ENCODE assay signal across 7 mouse cellular contexts in the genomic region with DNA sequence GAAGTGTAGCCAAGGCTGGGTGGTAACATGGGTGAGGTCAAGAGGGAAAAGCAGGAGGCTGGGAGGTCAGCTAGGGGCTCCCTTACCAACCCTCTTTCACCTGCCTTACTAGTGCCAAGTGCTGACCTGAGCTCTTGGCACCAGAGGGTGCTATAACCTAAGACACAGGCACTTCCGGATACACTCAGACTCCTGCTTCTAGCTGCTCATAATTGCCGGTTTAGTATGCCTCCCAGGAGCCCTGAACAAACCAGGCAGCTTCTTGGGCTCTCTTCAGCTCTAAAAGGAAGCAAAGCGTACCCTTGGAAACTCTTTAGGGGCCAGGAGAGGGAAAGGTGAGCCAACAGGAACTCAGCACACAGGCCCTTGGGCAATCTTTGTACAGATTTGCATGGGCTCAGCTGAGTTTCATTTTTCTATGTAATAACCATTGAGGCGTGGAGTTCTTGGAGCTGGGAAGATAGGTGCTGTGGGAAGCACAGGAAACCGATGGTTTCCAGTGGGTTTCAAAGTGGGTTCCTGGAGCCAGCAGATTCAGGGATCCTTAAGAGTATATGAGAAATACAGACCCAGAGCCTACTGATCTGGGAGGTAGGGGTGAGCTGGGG. TPM values are rescaled to one million over a fixed set of nuclear protein-coding genes. Genes with fewer than 3 reads are reported as not detected.
A peak's percentile ranks its signal among the peaks of the same experiment; 100 is the strongest.
DNase-seq lines count a peak whose midpoint lies in the region; ATAC-seq and TF ChIP-seq lines count a peak whose summit lies in the region.

No protein-coding gene starts in this region.

- peak; percentile 99 for TF ChIP-seq CTCF in cerebellum, adult 2 months (IDR thresholded peaks at IDR 0.05; ENCODE audit: borderline replicate concordance, insufficient read depth, low read depth, low read length)

- peaks cover 6% of the 10 kb centered on the region for H3K4me1 ChIP-seq in cerebellum, adult 2 months (ENCODE audit: control insufficient read depth, insufficient read depth, low read length)

- H3K27me3 ChIP-seq in cerebellum, adult 2 months (ENCODE audit: control insufficient read depth, insufficient read depth, low read length), result no peaks in the 10 kb centered on the region

- TF ChIP-seq POLR2A in cerebellum, adult 2 months (IDR thresholded peaks at IDR 0.05; ENCODE audit: borderline replicate concordance, insufficient read depth, low read length), result no peak

- intact Hi-C loops in left cerebral cortex, postnatal 10 days (cut with DNase I), result loop anchor here (2.0 to 10.0 kb wide), 4 partner anchors 93 to 322 kb away; partner anchors contain the start of gene Kcnq4

- H3K27ac ChIP-seq in cerebellum, adult 2 months (ENCODE audit: insufficient read depth, low read length), result peak overlapping the region; percentile 58

- peak; percentile 86 for ATAC-seq in frontal cortex, adult (ENCODE audit: low TSS enrichment)
- ATAC-seq in megakaryocyte progenitor cell, adult 5-6 weeks (replicated peaks; ENCODE audit: poor library complexity), result peak; percentile 91

- DNase-seq in R1 (ENCODE audit: low read depth, low spot score), result peak; percentile 53
- DNase-seq in cerebellum, adult 2 months, result peak; percentile 78 to 81
- DNase-seq in hindlimb bud, embryonic 11.5 days (ENCODE audit: extremely low spot score, low read depth, low spot score), result peak; percentile 68
- DNase-seq in left cerebral cortex, postnatal 10 days (ENCODE audit: extremely low spot score in 1 of 2, low spot score in 2 of 2), result peak; percentile 56 to 60
- peak; percentile 42 for DNase-seq in right cerebral cortex, postnatal 4 days

- 24% methylated on average over 5 of the region's 5 CpGs for WGBS in cerebellum, adult 2 months

- peak overlapping the region; percentile 30 for H3K4me3 ChIP-seq in cerebellum, adult 2 months (replicated peaks; ENCODE audit: insufficient read depth, low read depth, low read length)

RNA-seq across cellular contexts. Expression of gene Gm8439, which starts 1.4 kb away (rescaled TPM):
- polyA plus RNA-seq in cerebellum, adult 2 months (2012; rRNA removed), result not detected in 2 replicates
- total RNA-seq in left cerebral cortex, postnatal 10 days (2021), result not detected
- total RNA-seq in megakaryocyte progenitor cell, adult 5-6 weeks (2015), result not detected in 2 replicates
- total RNA-seq in megakaryocyte progenitor cell, adult 5-6 weeks (2017), result not detected in 2 replicates

RNA-seq across cellular contexts. Expression of gene Ctps, which starts 19.8 kb away (rescaled TPM):
- polyA plus RNA-seq in cerebellum, adult 2 months (2012; rRNA removed), result 28.8 and 29.7 TPM in 2 replicates
- 10 to 100 TPM; 62.2 to 62.5 TPM for total RNA-seq in left cerebral cortex, postnatal 10 days (2021)
- 42.0 and 45.9 TPM in 2 replicates for total RNA-seq in megakaryocyte progenitor cell, adult 5-6 weeks (2015)
- 49.9 and 60.3 TPM in 2 replicates for total RNA-seq in megakaryocyte progenitor cell, adult 5-6 weeks (2017)

RNA-seq across cellular contexts. Expression of gene Slfnl1, which starts 57.9 kb away (rescaled TPM):
- 0.25 and 0.31 TPM in 2 replicates for polyA plus RNA-seq in cerebellum, adult 2 months (2012; rRNA removed)
- total RNA-seq in left cerebral cortex, postnatal 10 days (2021), result under 1 TPM in 1 of 2 experiments, not detected in 1; 0.39 TPM
- not detected in 2 replicates for total RNA-seq in megakaryocyte progenitor cell, adult 5-6 weeks (2015)
- not detected in 2 replicates for total RNA-seq in megakaryocyte progenitor cell, adult 5-6 weeks (2017)

Comparison
In these comparisons a context has a peak if more than half of its experiments do, and no peak if none do; other contexts are left out.
1. Peak in every context shown above with its lines: DNase-seq, ATAC-seq, H3K4me3 ChIP-seq and H3K27ac ChIP-seq.